Mouse (Mus musculus): ENCODE measurements at regions not wholly inside any gene's neighbourhood (a gene's known extent, or its start where the extent isn't known, plus 50 kb on each side); places are given as distances from the start of the nearest gene placed in this dataset.

DNA sequence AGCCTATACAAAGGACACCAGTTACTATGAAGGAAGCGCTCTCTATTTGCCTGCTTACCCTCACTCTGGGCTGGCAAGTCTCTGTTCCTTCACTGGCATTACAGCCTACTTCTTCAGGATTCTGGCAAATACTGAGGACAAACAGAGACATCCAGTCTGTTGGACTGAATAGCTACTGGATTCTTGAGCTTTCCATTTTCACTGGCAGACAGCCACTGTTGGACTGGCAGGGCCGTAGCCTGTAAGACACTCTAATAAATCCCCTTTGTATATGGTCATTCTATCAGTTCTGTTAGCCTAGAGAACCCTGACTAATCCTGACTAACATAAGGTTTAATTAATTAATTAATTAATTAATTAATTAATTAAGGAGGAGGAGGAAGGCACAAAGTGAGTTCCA, 72.4 kb upstream of the Dhrs4 start:
- CTCF ChIA-PET: no interaction called here

Data from spleen, embryonic (tissue).